Mouse (Mus musculus): ENCODE data around the gene Cib2.

GRCm38 (mm10) chr9:54533975-54534374, 26.0 kb downstream of the Cib2 start:
- TF ChIP-seq CTCF (IDR thresholded peaks at IDR 0.05; ENCODE audit: control insufficient read depth, insufficient read depth, insufficient read length) (no peak), CEBPB (IDR thresholded peaks at IDR 0.05; ENCODE audit: low read depth) (no peak), USF1 (IDR thresholded peaks at IDR 0.05; ENCODE audit: low read depth) (no peak)
